Mouse (Mus musculus) monocyte, adult 2 months (primary cell): ENCODE measurements around the gene Tmem191c.
A peak's percentile ranks its signal among the peaks of the same experiment; 100 is the strongest.
"Not testable (repeated sequence)": the region's sequence is repeated elsewhere in the genome, so short reads cannot be mapped to it uniquely, and the experiment has no call there.

Experiments used
- DNase-seq, 2 experiments: peaks; one replicate each; pipeline ENCODE4 v3.0.0; 2022; ENCODE audit warnings: low spot score in 2 of 2, low read depth in 1 of 2

The Tmem191c gene

GRCm38 (mm10) chr16:17275721-17276120 is at the start of gene Tmem191c:
Tmem191c (plus strand) TSS chr16:17276077.
- no peak for DNase-seq

GRCm38 (mm10) chr16:17226496-17226895 is 49.4 kb upstream of the Tmem191c start:
- DNase-seq: no peak

GRCm38 (mm10) chr16:17231523-17231922 is 44.4 kb upstream of the Tmem191c start:
- DNase-seq: not testable (repeated sequence)

- DNase-seq: peak; percentile 72 to 85
Measured at GRCm38 (mm10) chr16:17232794-17233701, 42.8 kb upstream of the Tmem191c start, which contains the start of gene Hic2. Hic2 (plus strand) TSS chr16:17233572.

- no peak for DNase-seq
Measured at GRCm38 (mm10) chr16:17233702-17234498, 42.0 kb upstream of the Tmem191c start.

GRCm38 (mm10) chr16:17234499-17234895 is 41.4 kb upstream of the Tmem191c start:
- DNase-seq: no peak

GRCm38 (mm10) chr16:17234916-17235665 is 40.8 kb upstream of the Tmem191c start:
- DNase-seq: no peak

- no peak for DNase-seq
Measured at GRCm38 (mm10) chr16:17237634-17238033, 38.2 kb upstream of the Tmem191c start.

GRCm38 (mm10) chr16:17239409-17239808 is 36.5 kb upstream of the Tmem191c start:
- no peak for DNase-seq

GRCm38 (mm10) chr16:17243731-17244130 is 32.1 kb upstream of the Tmem191c start:
- DNase-seq: no peak

GRCm38 (mm10) chr16:17244996-17245395 is 30.9 kb upstream of the Tmem191c start:
- DNase-seq: no peak

GRCm38 (mm10) chr16:17247727-17248126 is 28.1 kb upstream of the Tmem191c start:
- DNase-seq: no peak

GRCm38 (mm10) chr16:17249135-17249534 is 26.7 kb upstream of the Tmem191c start:
- no peak for DNase-seq

GRCm38 (mm10) chr16:17251539-17251938 is 24.3 kb upstream of the Tmem191c start:
- no peak for DNase-seq

GRCm38 (mm10) chr16:17252086-17252726 is 23.7 kb upstream of the Tmem191c start:
- DNase-seq: no peak

- DNase-seq: no peak
Measured at GRCm38 (mm10) chr16:17252841-17253240, 23.0 kb upstream of the Tmem191c start.

GRCm38 (mm10) chr16:17254005-17254597 is 21.8 kb upstream of the Tmem191c start:
- DNase-seq: no peak

- no peak for DNase-seq
Measured at GRCm38 (mm10) chr16:17255270-17255669, 20.6 kb upstream of the Tmem191c start.

- no peak for DNase-seq
Measured at GRCm38 (mm10) chr16:17257359-17257821, 18.5 kb upstream of the Tmem191c start.

- DNase-seq: no peak
Measured at GRCm38 (mm10) chr16:17258917-17259316, 17.0 kb upstream of the Tmem191c start.
